Mouse (Mus musculus) MEL-GATA-1-ER (cell line): Measurements from ENCODE around the gene Sox6.
A peak's percentile ranks its signal among the peaks of the same experiment; 100 is the strongest.

Experiments used
- DNase-seq: peaks from one replicate; pipeline ENCODE4 v3.0.0-alpha.2; 2012; ENCODE audit warnings: low read depth; ENCODE audit errors: extremely low read depth

Sox6 gene

DNA sequence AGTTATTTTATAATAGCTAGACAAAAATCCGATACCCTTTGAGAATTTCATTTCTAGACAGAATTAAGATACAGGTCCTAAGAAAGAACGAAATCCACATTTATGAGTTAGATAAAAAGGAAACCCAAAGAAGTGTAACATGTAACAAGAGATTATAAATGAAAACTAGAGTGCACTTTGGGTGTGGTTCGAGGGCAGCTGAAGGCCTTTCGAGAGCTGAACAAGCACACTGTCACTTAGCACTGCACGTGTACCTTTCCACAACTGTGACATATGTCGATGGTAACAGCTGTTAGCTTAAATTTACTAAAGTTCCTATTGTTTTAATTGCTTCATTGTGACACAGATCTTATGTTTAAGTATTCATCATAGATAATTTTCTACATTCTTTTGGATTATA, 142.8 kb downstream of the Sox6 start:
- DNase-seq: no peak

GRCm38 (mm10) chr7:115895028-115895671, 143.4 kb downstream of the Sox6 start:
- peak; percentile 62 for DNase-seq

DNA sequence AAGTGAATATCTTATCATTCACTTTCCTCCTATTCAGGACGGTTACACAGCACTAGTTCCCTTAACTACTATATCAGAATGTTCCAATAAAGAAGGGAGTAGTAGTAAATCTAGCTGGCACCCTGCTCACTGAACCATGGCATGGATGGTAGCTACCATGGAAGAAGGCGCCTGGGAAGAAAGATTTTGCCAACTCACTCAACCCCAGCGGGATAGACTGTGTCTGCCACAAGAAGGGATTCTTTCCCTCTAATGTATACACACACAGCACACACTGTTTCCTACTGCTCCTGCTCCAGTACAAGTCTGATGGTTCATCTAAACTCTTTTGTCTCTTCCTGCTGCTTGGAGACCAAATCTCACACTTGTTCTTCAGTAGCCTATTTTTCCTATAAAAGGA, 147.1 kb downstream of the Sox6 start:
- no peak for DNase-seq

DNA sequence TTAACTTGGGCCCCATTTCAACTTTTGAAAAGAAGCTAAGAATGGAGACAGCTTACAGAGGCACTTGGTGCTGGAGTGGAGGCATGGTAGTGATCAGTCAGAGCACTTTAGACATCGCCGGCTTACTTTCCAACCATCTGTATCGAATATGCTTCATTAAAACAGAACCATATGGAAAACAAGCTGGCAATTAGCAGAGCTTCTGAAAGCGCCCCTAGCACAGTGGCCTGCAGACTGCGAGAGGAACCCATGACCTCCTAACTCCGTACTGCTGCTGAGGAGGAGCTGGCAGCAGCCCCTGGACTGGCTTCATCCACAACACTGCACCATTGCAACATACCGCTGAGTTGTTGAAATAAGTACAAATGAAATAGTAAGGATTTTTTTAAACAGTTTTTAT, 148.7 kb downstream of the Sox6 start:
- DNase-seq: no peak

DNA sequence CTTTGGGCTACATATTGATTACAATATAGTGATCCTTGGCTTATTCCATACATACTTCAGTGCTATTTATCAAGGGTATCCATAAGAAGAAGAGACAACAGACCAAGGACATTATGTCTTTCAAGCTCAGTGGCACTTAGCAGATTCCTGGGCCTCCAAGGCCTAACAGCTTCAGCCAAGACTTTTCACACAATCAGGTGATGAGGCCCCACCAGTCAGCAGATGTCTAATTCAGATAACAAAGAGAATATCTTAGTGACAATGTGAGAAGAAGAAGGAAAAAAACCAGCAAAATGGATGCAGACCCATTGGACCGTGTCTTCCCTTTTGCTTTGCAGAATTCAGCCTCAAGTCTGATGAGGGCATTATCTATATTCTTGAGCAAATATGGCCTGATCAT, 150.0 kb downstream of the Sox6 start:
- no peak for DNase-seq

- DNase-seq: no peak
These were observed 150.5 kb downstream of the Sox6 start for GRCm38 (mm10) chr7:115888120-115888519.

GRCm38 (mm10) chr7:115872903-115873302, 165.7 kb downstream of the Sox6 start:
- no peak for DNase-seq

DNA sequence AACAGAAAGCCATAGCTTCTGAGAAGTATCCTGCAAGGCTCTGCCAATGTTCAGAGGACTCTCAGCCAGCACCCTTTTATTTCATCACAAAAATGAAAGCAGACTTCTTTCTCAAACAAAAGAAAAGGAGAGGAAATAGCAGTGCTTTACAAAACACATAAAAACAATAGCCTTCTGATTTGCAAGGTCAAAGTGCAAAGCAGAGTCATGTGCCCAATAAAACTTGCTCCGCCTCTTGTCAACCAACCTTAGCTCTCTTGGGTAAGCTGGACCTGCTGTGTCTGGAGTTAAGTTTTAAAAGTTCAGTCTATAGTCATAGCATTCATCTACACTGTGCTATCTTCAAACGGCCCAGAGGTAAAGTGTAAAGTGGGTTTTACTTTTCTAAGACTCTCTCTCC, 170.1 kb downstream of the Sox6 start:
- DNase-seq: no peak

DNA sequence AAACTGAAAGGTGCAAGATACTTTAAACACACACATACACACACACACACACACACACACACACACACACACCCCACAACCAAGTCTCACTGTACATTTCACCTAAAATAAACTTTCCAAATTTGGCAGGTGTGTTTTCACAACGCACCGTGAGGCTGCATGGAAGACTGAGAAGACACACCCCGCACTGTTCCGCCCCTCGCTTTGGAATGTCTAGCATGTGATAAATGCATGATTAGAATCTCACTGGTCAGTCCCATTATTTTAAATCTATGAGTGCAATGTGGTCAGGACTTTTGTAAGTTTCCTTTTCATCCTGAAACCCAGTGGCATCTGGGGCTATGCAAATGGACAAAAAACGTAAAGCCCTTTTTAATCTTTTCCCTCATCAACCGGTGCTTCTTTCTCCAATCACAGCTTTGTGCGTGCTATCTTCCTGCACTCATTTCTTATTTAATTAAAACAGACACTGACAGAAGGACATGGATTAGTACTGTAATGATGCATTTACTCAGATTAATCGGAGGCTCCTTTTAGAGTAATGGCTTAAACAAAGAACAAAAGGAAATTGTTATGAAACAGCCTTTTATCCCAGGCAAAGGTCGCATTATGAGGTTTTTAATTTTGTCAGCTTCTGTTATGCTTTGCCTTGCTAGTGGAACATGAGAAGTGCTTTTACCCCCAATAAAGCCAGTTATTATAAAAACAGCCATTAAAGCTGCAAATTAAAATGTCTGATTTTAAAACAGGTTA, 170.9 kb downstream of the Sox6 start:
- no peak for DNase-seq

GRCm38 (mm10) chr7:115866698-115867500, 171.7 kb downstream of the Sox6 start:
- no peak for DNase-seq

GRCm38 (mm10) chr7:115865979-115866697, 172.5 kb downstream of the Sox6 start:
- DNase-seq: no peak

DNA sequence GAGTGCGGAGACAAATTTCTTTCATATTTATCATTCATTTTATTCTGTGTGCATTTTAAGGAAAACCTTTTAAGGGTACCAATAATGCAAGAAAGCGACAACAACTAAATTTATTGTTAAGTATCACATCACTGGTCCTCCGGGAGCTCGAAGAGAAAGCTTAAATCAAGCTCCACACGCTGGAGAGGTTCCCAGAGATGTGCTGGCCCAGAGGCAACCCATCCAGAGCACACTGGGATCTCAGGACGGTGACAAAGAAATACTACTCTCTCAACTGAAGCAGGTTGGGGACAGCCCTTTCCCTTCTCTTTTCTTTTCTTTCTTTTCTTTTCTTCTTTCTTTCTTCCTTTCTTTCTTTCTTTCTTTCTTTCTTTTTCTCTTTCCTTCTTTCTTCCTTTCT, 173.4 kb downstream of the Sox6 start:
- DNase-seq: no peak

GRCm38 (mm10) chr7:115864411-115864810, 174.2 kb downstream of the Sox6 start:
- DNase-seq: no peak

DNA sequence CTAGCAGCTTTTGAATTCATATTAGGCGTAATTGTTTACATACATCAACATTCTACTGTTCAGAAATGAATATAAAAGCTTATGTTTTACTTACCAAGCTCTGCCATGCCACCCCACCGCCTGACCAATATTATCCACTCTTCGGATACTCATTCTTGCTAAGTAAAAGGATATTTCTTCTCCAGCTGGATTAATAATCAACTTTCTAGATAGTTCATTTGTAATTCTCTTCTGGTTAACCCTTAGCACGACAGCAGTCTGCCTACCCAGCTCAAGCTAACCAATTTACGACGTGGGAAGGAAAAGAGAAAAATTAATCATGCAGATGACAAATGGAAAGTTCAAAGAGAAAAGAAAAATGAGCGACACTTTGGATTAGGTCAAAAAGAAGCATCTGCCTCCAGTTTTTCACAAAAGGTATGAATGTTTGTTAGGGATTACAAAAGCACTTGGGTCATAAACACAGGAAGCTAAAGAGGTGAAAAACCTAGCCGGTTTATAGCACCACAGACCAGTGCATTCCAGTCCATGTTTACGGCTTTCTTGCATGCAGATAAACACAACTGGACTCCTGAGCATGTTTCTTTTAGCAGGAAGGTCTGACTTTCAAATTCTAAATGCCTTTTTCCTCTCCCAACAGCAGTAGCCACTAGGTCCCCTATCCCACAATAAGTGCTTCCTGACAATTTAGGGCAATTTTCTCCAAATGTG, 178.8 kb downstream of the Sox6 start:
- no peak for DNase-seq

- DNase-seq: no peak
These were observed 187.5 kb downstream of the Sox6 start for GRCm38 (mm10) chr7:115851131-115851530.

- no peak for DNase-seq
These were observed 192.7 kb downstream of the Sox6 start for GRCm38 (mm10) chr7:115845791-115846366.

- DNase-seq: no peak
These were observed 193.7 kb downstream of the Sox6 start for GRCm38 (mm10) chr7:115844910-115845309.

GRCm38 (mm10) chr7:115844431-115844830, 194.2 kb downstream of the Sox6 start:
- DNase-seq: no peak

DNA sequence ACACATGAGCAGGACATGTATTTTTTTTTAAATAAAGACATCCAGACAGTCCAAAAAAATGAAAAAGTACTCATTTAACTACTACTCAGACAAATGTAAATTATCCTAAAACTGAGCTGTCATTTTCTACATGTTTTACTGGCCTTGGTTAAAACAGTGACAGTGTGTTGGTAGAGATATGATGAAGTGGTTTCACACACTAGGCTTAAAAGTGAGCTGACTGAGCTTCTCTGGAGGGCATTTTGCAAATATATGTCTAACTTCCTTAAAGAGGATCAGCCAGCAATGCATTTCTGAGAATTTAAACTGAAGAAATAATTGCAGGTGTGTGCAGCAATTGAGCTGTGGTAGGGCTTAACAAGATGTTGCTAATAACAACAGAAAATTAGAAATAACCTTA, 196.3 kb downstream of the Sox6 start:
- no peak for DNase-seq

DNA sequence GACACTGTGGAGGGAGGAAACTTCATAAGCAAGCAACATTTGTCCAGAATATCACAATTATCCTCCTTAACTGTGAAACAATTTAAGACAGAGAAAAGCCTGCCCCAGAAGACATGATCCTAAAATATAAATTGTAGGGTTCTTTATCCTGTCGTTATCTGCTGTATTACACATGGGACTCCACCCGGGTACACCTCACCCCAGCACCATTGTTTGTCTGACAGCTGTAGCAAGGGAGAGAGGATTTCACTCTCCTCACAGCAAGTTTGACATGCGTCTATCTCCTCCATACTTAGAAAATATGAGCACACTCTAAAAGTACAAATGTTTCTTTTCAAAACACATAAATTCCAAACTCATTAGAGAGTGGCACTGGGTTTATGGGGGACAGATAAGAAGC, 198.0 kb downstream of the Sox6 start:
- DNase-seq: no peak

- DNase-seq: no peak
These were observed 203.6 kb downstream of the Sox6 start for GRCm38 (mm10) chr7:115835005-115835404.
